Mouse (Mus musculus) cerebral cortex, adult 2 months (tissue): Measurements from ENCODE around the gene Acadsb.

ENCODE experiments used
- WGBS: fragments of 180-500 bp; shearing (Covaris S2); methylation state at CpG from one replicate; pipeline ENCODE4 v1.1.7; 2018; 5-methylcytosine and 5-hydroxymethylcytosine counted together

Gene Acadsb

GRCm38 (mm10) chr7:131469506-131469905 is 59.1 kb downstream of the Acadsb start:
- WGBS = 65% methylated on average over 3 of the region's 3 CpGs

DNA sequence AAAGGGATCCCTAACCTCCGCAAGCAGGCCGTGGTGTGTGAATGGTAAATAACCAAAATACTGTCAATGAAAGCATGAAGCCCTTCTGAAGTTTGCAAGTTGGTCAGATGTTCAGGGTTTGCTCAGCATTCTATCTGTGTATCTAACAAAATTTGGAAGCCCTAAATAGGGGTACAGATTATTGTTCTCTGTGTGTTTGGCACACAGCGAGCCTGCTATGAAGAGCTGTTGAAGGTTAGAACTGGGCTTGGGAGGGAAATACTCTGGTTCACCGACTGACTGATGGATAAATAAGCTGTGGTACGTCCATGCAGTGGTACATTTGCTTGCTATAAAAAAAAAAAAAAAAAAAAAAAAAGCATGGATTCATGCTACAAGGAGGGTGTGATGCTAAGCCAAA is 61.1 kb downstream of the Acadsb start:
- WGBS = 92% methylated on average over 5 of the region's 5 CpGs

GRCm38 (mm10) chr7:131477140-131477539 is 66.7 kb downstream of the Acadsb start:
- WGBS = 68% methylated on average over 8 of the region's 8 CpGs

GRCm38 (mm10) chr7:131478403-131478802 is 68.0 kb downstream of the Acadsb start:
- WGBS = 96% methylated on average over 5 of the region's 5 CpGs
